Mouse (Mus musculus) embryonic facial prominence, embryonic 11.5 days (tissue): ENCODE results near the gene Dmac2. TPM values are rescaled to one million over a fixed set of nuclear protein-coding genes. Genes with fewer than 3 reads are reported as not detected.

Experiments
- ATAC-seq: fragments of 200-750 bp; cut with Nextera tagmentation; replicated peaks from 2 replicates; pipeline ENCODE4 v1.8.0; 2017; ENCODE audit warnings: low read depth; ENCODE audit not compliant: insufficient number of reproducible peaks, low FRiP score, low TSS enrichment
- DNase-seq: peaks from one replicate; pipeline ENCODE4 v3.0.0-alpha.2; 2015; ENCODE audit warnings: low spot score
- H3K27ac ChIP-seq: fragments of 300-500 bp; sonication (generic); replicated peaks from 2 replicates; pipeline ENCODE4 v1.5.1; 2014; ENCODE audit warnings: mild to moderate bottlenecking, low read depth, low read length, control low read depth
- H3K27me3 ChIP-seq: fragments of 300-500 bp; sonication (generic); 2 replicates; pipeline ENCODE4 v1.6.1; 2014; ENCODE audit warnings: mild to moderate bottlenecking, low read length, moderate library complexity, mixed read lengths; ENCODE audit not compliant: control insufficient read depth, insufficient read depth
- H3K36me3 ChIP-seq: fragments of 300-500 bp; sonication (generic); replicated peaks from 2 replicates; pipeline ENCODE4 v1.6.1; 2014; ENCODE audit warnings: low read depth, mild to moderate bottlenecking, low read length, moderate library complexity, mixed read lengths; ENCODE audit not compliant: control insufficient read depth, insufficient read depth
- H3K4me1 ChIP-seq: fragments of 300-500 bp; sonication (generic); 2 replicates; pipeline ENCODE4 v1.6.1; 2014; ENCODE audit warnings: low read length, mixed read lengths; ENCODE audit not compliant: control insufficient read depth, insufficient read depth
- H3K4me2 ChIP-seq: fragments of 300-500 bp; sonication (generic); 2 replicates; pipeline ENCODE4 v1.6.1; 2014; ENCODE audit warnings: low read depth, mild to moderate bottlenecking, control low read depth, low read length, moderate library complexity
- H3K4me3 ChIP-seq: fragments of 300-500 bp; sonication (generic); 2 replicates; pipeline ENCODE4 v1.5.1; 2014; ENCODE audit warnings: low read depth, low read length, control low read depth
- H3K9ac ChIP-seq: fragments of 300-500 bp; sonication (generic); replicated peaks from 2 replicates; pipeline ENCODE4 v1.6.1; 2014; ENCODE audit warnings: mild to moderate bottlenecking, control low read depth, low read length
- H3K9me3 ChIP-seq: fragments of 300-500 bp; sonication (generic); replicated peaks from 2 replicates; pipeline ENCODE4 v1.6.1; 2016; ENCODE audit warnings: mild to moderate bottlenecking, low read length, inconsistent platforms, mixed read lengths; ENCODE audit not compliant: control insufficient read depth
- WGBS: fragments of 180-500 bp; shearing (Covaris S2); extraction: QIAGEN DNeasy Blood & Tissue Kit; methylation state at CpG from one replicate; pipeline ENCODE4 v1.1.7; 2014; 5-methylcytosine and 5-hydroxymethylcytosine counted together
- polyA plus RNA-seq: library from polyadenylated mRNA; unstranded; fragments of >200 nt; fragmentation: Nextera tagmentation; extraction: Ambion mirVana; gene quantifications from 2 replicates; pipeline ENCODE4 v1.2.1, GENCODE M21; 2014

The Dmac2 gene
- polyA plus RNA-seq, 1 experiment from 2014 or later, result 32.4 TPM

- 55% methylated on average over 5 of the region's 5 CpGs for WGBS
- no peak for DNase-seq
- no peaks in the 10 kb centered on the region for H3K27me3 ChIP-seq
Observed at GRCm38 (mm10) chr7:25647574-25648123, 28.4 kb downstream of the Dmac2 start.

GRCm38 (mm10) chr7:25649839-25650238, 30.6 kb downstream of the Dmac2 start:
- no peak for ATAC-seq
- Histone ChIP-seq H3K9ac (no peak overlapping the region), H3K36me3 (no peaks in the 10 kb centered on the region), H3K4me1 (no peaks in the 10 kb centered on the region), H3K27ac (no peak overlapping the region), H3K9me3 (no peaks in the 10 kb centered on the region), H3K27me3 (no peaks in the 10 kb centered on the region), H3K4me3 (no peak overlapping the region), H3K4me2 (no peak overlapping the region)
- WGBS, result 64% methylated on average over 5 of the region's 5 CpGs
- no peak for DNase-seq

More at GRCm38 (mm10) chr7:25647574-25648123, 28.4 kb downstream of the Dmac2 start:
- Histone ChIP-seq H3K4me2 (no peak overlapping the region), H3K9me3 (no peaks in the 10 kb centered on the region), H3K4me1 (no peaks in the 10 kb centered on the region), H3K4me3 (no peak overlapping the region), H3K36me3 (no peaks in the 10 kb centered on the region), H3K27ac (no peak overlapping the region), H3K9ac (no peak overlapping the region)
- ATAC-seq, result no peak

GRCm38 (mm10) chr7:25651281-25651680, 32.1 kb downstream of the Dmac2 start:
- 92% methylated on average over 8 of the region's 8 CpGs for WGBS
- no peaks in the 10 kb centered on the region for H3K9me3 ChIP-seq
- no peaks in the 10 kb centered on the region for H3K27me3 ChIP-seq
- DNase-seq, result no peak
- no peaks in the 10 kb centered on the region for H3K4me1 ChIP-seq
- no peak overlapping the region for H3K4me2 ChIP-seq
- H3K4me3 ChIP-seq, result no peak overlapping the region
- ATAC-seq, result no peak
- no peaks in the 10 kb centered on the region for H3K36me3 ChIP-seq
- no peak overlapping the region for H3K27ac ChIP-seq
- no peak overlapping the region for H3K9ac ChIP-seq

GRCm38 (mm10) chr7:25652244-25652759, 33.1 kb downstream of the Dmac2 start:
- Histone ChIP-seq H3K9ac (no peak overlapping the region), H3K27ac (no peak overlapping the region), H3K9me3 (no peaks in the 10 kb centered on the region), H3K4me1 (no peaks in the 10 kb centered on the region), H3K27me3 (no peaks in the 10 kb centered on the region), H3K36me3 (no peaks in the 10 kb centered on the region), H3K4me3 (no peak overlapping the region), H3K4me2 (no peak overlapping the region)
- WGBS, result 90% methylated on average over 12 of the region's 12 CpGs
- ATAC-seq, result no peak
- no peak for DNase-seq

GRCm38 (mm10) chr7:25655601-25656428, 36.6 kb downstream of the Dmac2 start:
- H3K9me3 ChIP-seq, result no peaks in the 10 kb centered on the region

GRCm38 (mm10) chr7:25657785-25658184, 38.6 kb downstream of the Dmac2 start:
- no peaks in the 10 kb centered on the region for H3K4me1 ChIP-seq
- no peaks in the 10 kb centered on the region for H3K36me3 ChIP-seq
- 38% methylated on average over 10 of the region's 10 CpGs for WGBS
- ATAC-seq, result no peak
- no peak for DNase-seq
- no peaks in the 10 kb centered on the region for H3K9me3 ChIP-seq
- peak overlapping the region; percentile 48 for H3K4me3 ChIP-seq
- H3K27ac ChIP-seq, result no peak overlapping the region
- no peaks in the 10 kb centered on the region for H3K27me3 ChIP-seq
- H3K4me2 ChIP-seq, result peak overlapping the region; percentile 56
- H3K9ac ChIP-seq, result peak overlapping the region; percentile 63

More at GRCm38 (mm10) chr7:25655601-25656428, 36.6 kb downstream of the Dmac2 start:
- no peak overlapping the region for H3K4me2 ChIP-seq
- H3K4me3 ChIP-seq, result no peak overlapping the region
- no peaks in the 10 kb centered on the region for H3K4me1 ChIP-seq
- 75% methylated on average over 11 of the region's 11 CpGs for WGBS
- DNase-seq (no peak), ATAC-seq (no peak)
- no peaks in the 10 kb centered on the region for H3K36me3 ChIP-seq
- H3K27ac ChIP-seq, result no peak overlapping the region
- no peaks in the 10 kb centered on the region for H3K27me3 ChIP-seq
- H3K9ac ChIP-seq, result no peak overlapping the region

GRCm38 (mm10) chr7:25658657-25659472, 39.7 kb downstream of the Dmac2 start, which contains the start of the genes Bckdha and Exosc5:
Gene Bckdha, minus strand, starts transcription at chr7:25658981.
Gene Exosc5, plus strand, starts transcription at chr7:25659164.
- DNase-seq (peak; percentile 100), ATAC-seq (peak; percentile 97)
- Histone ChIP-seq H3K9ac (peak within 1 kb of the TSS; percentile 64), H3K9me3 (no peaks in the 10 kb centered on the region), H3K4me1 (no peaks in the 10 kb centered on the region), H3K4me3 (peak within 1 kb of the TSS; percentile 48), H3K4me2 (peak within 1 kb of the TSS; percentile 65), H3K27me3 (no peaks in the 10 kb centered on the region), H3K36me3 (no peaks in the 10 kb centered on the region), H3K27ac (no peak within 1 kb of the TSS)
- WGBS, result under 1% methylated on average over 50 of the region's 50 CpGs
